Mouse (Mus musculus) testis, postnatal 10 days (tissue): ENCODE data around the gene Slc50a1.
A peak's percentile ranks its signal among the peaks of the same experiment; 100 is the strongest.

ENCODE experiments used
- DNase-seq: peaks from one replicate; pipeline ENCODE4 v3.0.0; 2021; ENCODE audit warnings: low spot score

Gene Slc50a1

DNA sequence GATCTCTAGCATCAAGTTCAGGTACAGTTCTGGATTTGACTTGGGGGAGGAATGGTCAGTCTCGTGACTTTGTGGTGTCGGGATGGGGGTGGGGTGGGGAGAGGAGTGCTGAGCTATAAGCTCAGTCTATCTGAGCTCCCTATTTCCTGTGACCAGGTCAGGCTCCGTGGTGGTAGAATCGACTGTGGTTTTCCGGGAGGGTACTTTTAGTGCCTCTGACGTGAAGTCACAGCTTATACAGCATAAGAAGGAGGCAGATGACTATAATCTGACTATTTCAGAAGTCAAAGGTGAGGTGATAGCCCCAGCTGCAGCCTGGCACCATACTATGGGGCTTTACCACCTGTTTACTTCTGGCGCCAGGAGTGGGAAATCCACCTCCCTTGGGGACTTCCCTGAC, 39.0 kb downstream of the Slc50a1 start:
- no peak for DNase-seq

- no peak for DNase-seq
These were observed 39.8 kb downstream of the Slc50a1 start for GRCm38 (mm10) chr3:89230561-89230960.

DNA sequence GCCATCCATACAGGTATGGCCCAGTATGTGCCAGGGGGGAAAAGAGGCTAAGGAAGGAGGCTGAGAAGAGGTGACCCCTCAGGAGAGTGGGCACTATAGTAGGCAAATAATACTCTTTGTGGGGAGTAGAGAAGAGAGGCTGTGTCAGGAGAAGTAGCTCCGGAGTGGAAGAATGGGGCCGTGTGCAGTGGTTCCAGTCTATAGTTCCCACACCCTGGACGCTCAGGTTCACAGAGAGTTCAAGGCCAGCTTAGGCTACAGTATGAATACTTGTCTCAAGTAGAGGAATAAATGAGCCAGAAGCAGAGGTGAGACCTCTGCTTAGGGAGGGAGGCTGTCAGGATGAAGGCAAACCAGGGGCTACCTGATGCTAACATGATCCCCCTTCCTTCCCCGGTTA, 41.1 kb downstream of the Slc50a1 start:
- no peak for DNase-seq

GRCm38 (mm10) chr3:89228836-89229235, 41.5 kb downstream of the Slc50a1 start, which contains the start of gene Muc1:
Gene Muc1, plus strand, starts transcription at chr3:89229057.
- no peak for DNase-seq

DNA sequence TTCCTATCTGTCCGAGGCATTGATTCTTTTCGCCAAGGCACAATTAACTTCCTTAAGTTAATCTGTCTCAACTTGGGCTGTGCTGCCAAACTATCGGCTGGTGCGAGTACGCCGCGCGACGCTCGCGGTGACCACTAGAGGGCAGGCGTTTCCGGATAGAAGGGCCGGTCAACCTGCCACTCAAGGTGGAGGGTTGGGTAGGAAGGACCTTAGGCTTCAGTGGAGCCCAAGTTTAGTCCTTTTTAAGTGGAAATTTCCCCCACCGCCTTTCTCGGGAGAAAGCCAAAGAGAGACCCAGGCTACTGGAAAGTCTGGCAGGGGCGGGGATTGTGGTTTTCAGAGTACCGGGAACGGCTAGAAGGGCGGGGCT, 42.2 kb downstream of the Slc50a1 start:
- DNase-seq, result peak; percentile 93

DNA sequence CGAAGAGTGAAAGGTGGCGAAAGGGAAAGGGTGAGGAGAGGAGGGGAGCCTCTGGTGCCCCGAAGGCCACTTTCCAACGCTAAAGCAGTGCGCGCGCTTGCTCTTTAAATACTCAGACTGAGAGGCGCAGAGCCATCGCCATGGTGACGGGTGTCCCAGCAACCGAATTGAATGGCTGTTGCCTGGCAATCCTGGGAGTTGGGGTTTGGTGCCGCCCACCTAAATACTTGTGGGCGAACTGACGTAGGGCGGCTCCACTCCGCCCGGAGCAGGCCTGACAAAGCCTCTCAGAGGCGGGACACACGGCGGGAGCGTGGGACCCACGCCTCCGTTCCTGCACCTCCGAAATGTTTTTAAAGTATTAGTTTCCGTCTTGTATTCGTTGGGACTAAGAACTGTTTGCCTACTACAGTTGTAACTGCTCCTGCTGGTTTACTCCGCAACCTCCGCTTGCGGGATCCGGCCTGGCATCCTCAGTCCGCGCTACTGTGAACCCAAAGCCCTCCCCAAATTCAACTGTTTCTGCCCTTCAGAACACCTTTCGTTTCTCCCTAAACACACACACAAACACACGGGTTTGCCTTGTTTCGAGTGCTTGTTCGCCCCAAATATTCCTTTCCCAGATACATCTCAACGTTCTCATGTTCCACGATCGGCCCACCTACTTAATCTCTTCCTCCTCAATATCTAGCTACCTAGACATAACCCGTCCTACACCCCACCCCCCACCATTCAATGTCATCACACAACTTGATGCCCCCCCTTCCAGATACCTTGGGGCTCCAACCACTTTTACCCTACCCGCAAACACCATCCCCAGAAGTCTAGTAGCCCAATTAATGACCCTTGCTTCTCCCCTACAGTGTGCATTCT, 42.8 kb downstream of the Slc50a1 start:
- DNase-seq, result peak; percentile 88

DNA sequence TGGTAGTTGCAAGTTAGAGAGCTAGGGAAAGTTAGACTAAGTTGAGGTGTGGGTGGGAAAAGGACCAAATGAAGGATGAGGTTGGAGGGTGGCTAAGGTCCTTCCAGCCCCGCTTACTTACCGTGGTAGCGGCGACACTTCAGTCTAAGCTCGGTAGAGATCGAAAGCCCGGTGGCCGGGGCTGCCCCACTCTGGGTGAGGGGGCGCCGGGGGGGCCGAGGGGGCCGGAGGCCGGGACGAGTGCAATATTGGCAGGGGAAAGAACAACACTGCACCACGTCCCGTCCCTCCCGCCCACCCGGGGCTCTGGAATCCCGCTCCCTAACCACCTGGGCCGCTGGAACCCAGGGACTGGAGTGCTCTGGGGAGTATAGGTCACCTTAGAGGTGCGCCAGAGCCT, 43.5 kb downstream of the Slc50a1 start, which contains the start of gene Mtx1:
Gene Mtx1, minus strand, starts transcription at position 189 of the 400 bp plus-strand sequence.
- no peak for DNase-seq

DNA sequence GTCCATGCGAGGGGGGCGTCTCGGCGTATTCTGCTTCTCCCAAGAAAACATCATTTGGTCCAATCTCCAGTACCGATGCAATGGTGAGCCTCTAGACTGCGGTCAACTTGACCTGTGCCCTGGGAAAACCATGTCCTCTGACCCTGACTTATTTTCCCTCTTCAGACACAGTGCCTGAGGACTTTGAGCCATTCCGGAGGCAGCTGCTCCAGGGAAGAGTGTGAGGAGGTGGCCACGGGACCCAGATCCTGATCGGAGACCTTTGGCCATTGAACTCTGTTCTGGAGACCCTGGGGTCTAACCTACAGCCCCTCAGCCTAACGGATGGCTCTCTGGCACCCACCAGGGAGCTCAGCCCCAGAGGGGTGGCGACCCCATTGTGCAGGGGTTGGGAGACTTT, 44.0 kb downstream of the Slc50a1 start:
- DNase-seq, result no peak

DNA sequence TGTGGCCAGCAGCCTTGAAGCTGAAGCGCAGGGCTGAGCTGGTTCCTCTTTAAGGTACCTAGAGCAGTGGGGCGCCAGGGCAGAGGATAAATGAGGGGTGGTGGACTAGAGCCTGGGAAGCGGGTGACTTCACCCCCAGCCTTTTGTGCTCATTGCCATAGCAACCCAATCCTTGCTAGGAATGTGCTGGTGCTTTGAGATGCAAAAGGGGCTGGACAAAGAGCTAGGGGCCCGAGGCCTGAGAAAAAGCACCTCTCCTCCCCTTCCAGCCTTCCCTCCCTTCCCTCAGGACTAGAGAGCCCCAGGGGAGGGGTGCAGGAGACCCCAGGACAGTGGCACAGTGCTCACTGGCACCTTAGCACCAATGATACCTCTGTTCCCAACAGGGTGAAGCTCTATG, 44.5 kb downstream of the Slc50a1 start:
- no peak for DNase-seq

- DNase-seq, result no peak
These were observed 45.0 kb downstream of the Slc50a1 start for GRCm38 (mm10) chr3:89225321-89225815.

- DNase-seq, result no peak
These were observed 45.6 kb downstream of the Slc50a1 start for GRCm38 (mm10) chr3:89224796-89225195.

DNA sequence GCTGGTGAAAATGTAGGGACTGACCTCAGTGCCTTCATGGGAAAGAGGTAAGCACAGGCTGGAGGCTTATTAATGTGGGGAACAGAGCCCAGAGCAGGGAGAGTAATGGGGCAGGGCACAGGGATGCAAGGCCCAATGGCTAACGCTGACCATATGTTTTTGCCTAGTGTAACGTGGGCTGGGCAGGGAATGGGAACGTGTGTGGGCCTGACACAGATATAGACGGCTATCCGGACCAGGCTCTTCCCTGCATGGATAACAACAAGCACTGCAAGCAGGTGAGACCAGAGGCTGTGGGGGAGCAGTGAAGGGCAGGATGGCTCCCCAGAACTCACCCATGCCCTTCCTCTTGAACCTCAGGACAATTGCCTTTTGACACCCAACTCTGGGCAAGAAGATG, 49.2 kb downstream of the Slc50a1 start:
- no peak for DNase-seq

GRCm38 (mm10) chr3:89219546-89219945, 50.8 kb downstream of the Slc50a1 start:
- no peak for DNase-seq

DNA sequence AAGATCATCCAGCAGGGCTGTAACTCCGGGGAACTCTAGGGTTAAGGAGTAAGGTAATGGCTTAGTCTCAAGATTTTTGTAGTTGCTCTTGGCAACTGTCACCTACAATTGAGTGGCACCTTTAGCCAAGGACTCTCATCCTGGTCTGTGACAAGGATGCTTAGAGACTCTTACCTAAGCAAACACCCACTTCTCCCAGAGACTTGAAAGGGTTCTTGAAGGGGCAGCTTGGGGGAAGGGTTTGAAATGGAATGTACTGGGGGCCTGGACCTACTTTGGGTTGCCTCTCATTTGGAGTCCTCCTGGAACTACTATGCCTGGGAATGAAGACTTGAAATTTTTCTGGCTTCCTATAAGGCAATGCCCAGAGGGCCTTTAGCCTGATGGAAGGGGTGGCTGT, 52.1 kb downstream of the Slc50a1 start:
- no peak for DNase-seq
